Mouse (Mus musculus): ENCODE data around the gene Tgif2.

GRCm38 (mm10) chr2:156886084-156886631 is 46.4 kb downstream of the Tgif2 start:
- no peak for TF ChIP-seq POLR2A (IDR thresholded peaks at IDR 0.05; ENCODE audit: borderline replicate concordance, control insufficient read depth, low read depth, low read length)
- TF ChIP-seq CTCF (IDR thresholded peaks at IDR 0.05; ENCODE audit: control insufficient read depth, insufficient read depth, low read length), result no peak
